18 mouse cellular contexts compared by ENCODE assay signal in the genomic region with DNA sequence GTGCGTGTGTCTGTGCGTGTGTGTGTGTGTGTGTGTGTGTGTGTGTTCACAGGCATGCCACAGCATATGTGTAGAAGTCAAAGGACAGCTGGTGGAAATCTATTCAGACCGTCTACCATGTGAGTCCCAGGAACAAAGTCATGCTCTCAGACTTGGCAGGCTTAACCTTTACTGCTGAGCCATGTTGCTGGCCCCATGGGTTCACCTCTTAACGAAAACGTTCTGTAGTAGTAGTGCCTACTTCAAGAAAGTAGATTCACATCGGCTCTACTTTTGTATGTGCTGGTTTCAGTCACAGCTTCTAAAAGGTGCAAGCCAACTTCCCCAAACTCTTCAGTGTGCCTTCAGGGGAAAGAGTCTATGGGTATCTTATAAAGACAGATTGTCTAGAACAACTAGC. TPM values are rescaled to one million over a fixed set of nuclear protein-coding genes. Genes with fewer than 3 reads are reported as not detected.
DNase-seq lines count a peak whose midpoint lies in the region; ATAC-seq and TF ChIP-seq lines count a peak whose summit lies in the region.
"Had no signal": no experiment of that assay in that cellular context is flagged by ENCODE, and none has a peak within 500 bp of the region (broad histone marks: within the 10 kb centered on the region; RNA-seq: fewer than 3 reads in every experiment).

No protein-coding gene starts in this region.

- ATAC-seq in liver, postnatal 0 days = no peak
- no peak for ATAC-seq in G1E (ENCODE audit: extremely low read depth, insufficient number of reproducible peaks, low FRiP score, poor library complexity, severe bottlenecking)
- ATAC-seq: forebrain, embryonic 13.5 days; forebrain, postnatal 0 days; intestine, embryonic 16.5 days had no signal

- WGBS in liver, postnatal 0 days (ENCODE audit: insufficient replicate concordance) = 65% methylated on average over 6 of the region's 6 CpGs

- no peak overlapping the region for H3K4me3 ChIP-seq in liver, postnatal 0 days (ENCODE audit: low read depth, low read length)
- peak overlapping the region; percentile 64; the same call in 1 of the 2 replicates for H3K4me3 ChIP-seq in G1E (ENCODE audit: low read depth, low read length)
- H3K4me3 ChIP-seq: forebrain, embryonic 13.5 days; heart, embryonic 13.5 days; hindbrain, embryonic 15.5 days had no signal

- DNase-seq in liver, postnatal 0 days = no peak
- DNase-seq in liver = no peak
- DNase-seq in B cell, adult 2 months = peak; percentile 19 to 30
- no peak for DNase-seq in G1E (ENCODE audit: low spot score)
- no peak for DNase-seq in right cerebral cortex, postnatal 14 days
- no peak for DNase-seq in cerebellum, postnatal 4 days (ENCODE audit: low spot score in 2 of 2)
- DNase-seq: adrenal gland, adult 8-10 months; adrenal gland, postnatal 36 days; cerebellum, adult 11-12 months; cerebellum, adult 9-11 months; cerebellum, postnatal 36 days; forebrain, postnatal 0 days; gastrocnemius, postnatal 14 days; heart, postnatal 36 days had no signal

- no peaks in the 10 kb centered on the region for H3K36me3 ChIP-seq in liver, postnatal 0 days (replicated peaks; ENCODE audit: insufficient read depth, low read length)
- H3K36me3 ChIP-seq in G1E (replicated peaks) = no peaks in the 10 kb centered on the region
- H3K36me3 ChIP-seq: heart, embryonic 13.5 days; hindbrain, embryonic 15.5 days had no signal

- H3K27ac ChIP-seq in liver, postnatal 0 days (ENCODE audit: low read depth) = peak overlapping the region; percentile 74
- H3K27ac ChIP-seq: forebrain, embryonic 13.5 days; heart, embryonic 13.5 days; hindbrain, embryonic 15.5 days had no signal

- H3K4me2 ChIP-seq in liver, postnatal 0 days (ENCODE audit: low read depth, low read length) = no peak overlapping the region
- H3K4me2 ChIP-seq: forebrain, embryonic 13.5 days; heart, embryonic 13.5 days; hindbrain, embryonic 15.5 days had no signal

- TF ChIP-seq CTCF in liver, postnatal 0 days (IDR thresholded peaks at IDR 0.05; ENCODE audit: low read depth) = no peak
- no peak for TF ChIP-seq CTCF in G1E (IDR thresholded peaks at IDR 0.05; ENCODE audit: low read depth, low read length)

- H3K9me3 ChIP-seq in liver, postnatal 0 days (ENCODE audit: low read length) = no peaks in the 10 kb centered on the region
- no peaks in the 10 kb centered on the region for H3K9me3 ChIP-seq in G1E (replicated peaks)
- H3K9me3 ChIP-seq: forebrain, embryonic 13.5 days; heart, embryonic 13.5 days; hindbrain, embryonic 15.5 days had no signal

- no peaks in the 10 kb centered on the region for H3K27me3 ChIP-seq in liver, postnatal 0 days (ENCODE audit: insufficient read depth, low read length)
- no peaks in the 10 kb centered on the region for H3K27me3 ChIP-seq in G1E (ENCODE audit: insufficient read depth, low read length)
- H3K27me3 ChIP-seq: forebrain, embryonic 13.5 days; heart, embryonic 13.5 days; hindbrain, embryonic 15.5 days had no signal

- no peak for TF ChIP-seq EP300 in liver, postnatal 0 days (IDR thresholded peaks at IDR 0.05; ENCODE audit: low read depth)

- peaks cover 26% of the 10 kb centered on the region for H3K4me1 ChIP-seq in liver, postnatal 0 days (ENCODE audit: insufficient read depth)
- H3K4me1 ChIP-seq in G1E (ENCODE audit: insufficient read depth, low read depth, low read length) = peaks cover 80% of the 10 kb centered on the region
- H3K4me1 ChIP-seq: forebrain, embryonic 13.5 days; hindbrain, embryonic 15.5 days had no signal

- no peak overlapping the region; the same call in 1 of the 2 replicates for H3K9ac ChIP-seq in liver, postnatal 0 days (replicated peaks)
- H3K9ac ChIP-seq: forebrain, embryonic 13.5 days; forebrain, postnatal 0 days; heart, embryonic 13.5 days; hindbrain, embryonic 15.5 days had no signal

RNA-seq across cellular contexts. Expression of gene Slc44a1, which starts 27.2 kb away (rescaled TPM):
- polyA plus RNA-seq in liver, postnatal 0 days (2015; fragmentation: Nextera tagmentation; extraction: Ambion mirVana) = 10.7 and 11.6 TPM in 2 replicates
- total RNA-seq in G1E (2014; fragmentation: Nextera tagmentation) = 42.3 and 44.7 TPM in 2 replicates
- 14.4 and 15.6 TPM in 2 replicates for total RNA-seq in G1E (2017)
- polyA plus RNA-seq in G1E (2012) = 5.2 and 6.6 TPM in 2 replicates

Comparison
In these comparisons a context has a peak if more than half of its experiments do, and no peak if none do; other contexts are left out.
1. DNase-seq: peak in B cell, adult 2 months (2 of 2); none in liver, postnatal 0 days (single experiment), liver (single experiment), G1E (single experiment), right cerebral cortex, postnatal 14 days (single experiment) and cerebellum, postnatal 4 days (0 of 2).